Mouse (Mus musculus): Measurements from ENCODE around the gene Prmt8. TPM values are rescaled to one million over a fixed set of nuclear protein-coding genes. Genes with fewer than 3 reads are reported as not detected.

Prmt8 gene
- polyA plus RNA-seq, 1 experiment, result not detected

DNA sequence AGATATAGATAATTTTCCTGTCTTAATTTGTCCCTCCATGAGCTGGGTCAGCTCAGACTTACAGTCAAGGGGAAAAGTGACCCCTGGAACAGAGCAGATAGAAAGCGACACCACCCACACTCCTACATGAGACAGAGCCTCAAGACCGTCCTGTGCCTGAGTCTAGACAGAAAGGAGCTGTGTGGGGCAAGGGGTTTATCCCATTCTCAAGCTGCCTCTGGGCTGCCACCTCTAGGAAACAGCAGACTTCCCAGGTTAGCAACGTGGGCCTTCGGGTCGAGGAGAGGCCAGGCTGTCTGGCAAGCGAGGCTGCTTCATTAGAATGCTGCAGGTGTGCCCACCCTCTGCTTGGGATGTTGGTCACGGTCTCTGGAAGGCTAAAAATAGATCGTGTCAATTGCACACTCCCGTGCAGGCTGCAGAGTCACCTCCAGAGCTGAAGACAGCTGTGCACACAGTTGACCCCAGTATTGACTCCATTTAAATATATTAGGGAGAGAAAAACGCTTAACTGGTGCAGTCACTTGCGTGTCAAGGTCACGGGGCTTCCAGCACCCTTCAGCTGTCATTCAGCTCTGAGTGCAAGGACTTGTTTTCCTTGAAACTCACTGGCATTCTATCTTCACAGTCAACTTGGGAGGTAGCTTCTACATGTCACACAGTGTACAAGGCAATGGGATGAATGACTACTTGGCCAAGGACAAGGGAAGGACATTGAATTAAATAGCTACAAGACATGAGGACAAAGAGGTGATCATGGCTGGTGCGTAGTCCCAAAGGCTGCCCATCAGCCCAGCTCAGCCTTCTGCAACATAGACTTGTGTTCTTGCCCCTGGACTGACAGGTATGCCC, 33.9 kb downstream of the Prmt8 start:
- Histone ChIP-seq H3K79me3 (ENCODE audit: low read depth) (no peaks in the 10 kb centered on the region), H3ac (ENCODE audit: control insufficient read depth, insufficient read length, low read depth) (no peak overlapping the region), H3K36me3 (ENCODE audit: control insufficient read depth, insufficient read depth) (no peaks in the 10 kb centered on the region), H3K79me2 (ENCODE audit: control insufficient read depth, insufficient read depth) (no peaks in the 10 kb centered on the region), H3K27me3 (ENCODE audit: control insufficient read depth, insufficient read depth, insufficient read length) (no peaks in the 10 kb centered on the region), H3K4me3 (ENCODE audit: insufficient read depth, poor library complexity, severe bottlenecking) (no peak overlapping the region)
- TF ChIP-seq CTCF (IDR thresholded peaks at IDR 0.05; ENCODE audit: control insufficient read depth, insufficient read depth, insufficient read length) (no peak), MYOG (IDR thresholded peaks at IDR 0.05; ENCODE audit: control insufficient read depth, extremely low read depth, insufficient read length) (no peak)

DNA sequence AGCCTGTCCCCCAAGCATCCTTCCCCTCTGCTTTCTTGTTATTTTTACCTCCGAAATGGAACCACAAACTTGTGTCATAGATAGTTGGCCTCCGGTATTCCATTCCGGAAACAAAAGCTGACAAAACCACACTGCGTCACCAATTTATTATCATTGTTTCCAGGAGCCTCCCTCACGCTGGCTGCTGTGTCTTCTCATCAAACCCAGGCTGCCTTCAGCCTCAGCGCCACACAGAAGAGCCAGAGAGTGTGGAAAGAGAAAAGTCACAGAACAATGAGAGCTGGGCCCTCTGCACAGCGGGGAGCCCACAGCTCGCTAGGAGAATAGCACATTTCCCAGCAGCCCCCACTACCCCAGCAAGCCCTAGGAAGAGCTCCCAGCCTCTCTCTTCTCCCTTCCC, 46.1 kb downstream of the Prmt8 start:
- H3K79me3 ChIP-seq (ENCODE audit: low read depth), result no peaks in the 10 kb centered on the region
- H3K36me3 ChIP-seq (ENCODE audit: control insufficient read depth, insufficient read depth), result no peaks in the 10 kb centered on the region
- no peak overlapping the region for H3ac ChIP-seq (ENCODE audit: control insufficient read depth, insufficient read length, low read depth)
- no peaks in the 10 kb centered on the region for H3K79me2 ChIP-seq (ENCODE audit: control insufficient read depth, insufficient read depth)
- TF ChIP-seq MAX (IDR thresholded peaks at IDR 0.05) (no peak), USF1 (IDR thresholded peaks at IDR 0.05; ENCODE audit: low read depth) (no peak), CEBPB (IDR thresholded peaks at IDR 0.05; ENCODE audit: low read depth) (no peak), FOSL1 (IDR thresholded peaks at IDR 0.05; ENCODE audit: insufficient read depth, low read length, poor library complexity, severe bottlenecking) (no peak), MYOG (IDR thresholded peaks at IDR 0.05; ENCODE audit: control insufficient read depth, extremely low read depth, insufficient read length) (no peak), MYOD1 (IDR thresholded peaks at IDR 0.05; ENCODE audit: control insufficient read depth, insufficient read length, low read depth) (no peak), CTCF (IDR thresholded peaks at IDR 0.05; ENCODE audit: control insufficient read depth, insufficient read depth, insufficient read length) (no peak)
- no peak overlapping the region for H3K4me3 ChIP-seq (ENCODE audit: insufficient read depth, poor library complexity, severe bottlenecking)
- no peaks in the 10 kb centered on the region for H3K27me3 ChIP-seq (ENCODE audit: control insufficient read depth, insufficient read depth, insufficient read length)

DNA sequence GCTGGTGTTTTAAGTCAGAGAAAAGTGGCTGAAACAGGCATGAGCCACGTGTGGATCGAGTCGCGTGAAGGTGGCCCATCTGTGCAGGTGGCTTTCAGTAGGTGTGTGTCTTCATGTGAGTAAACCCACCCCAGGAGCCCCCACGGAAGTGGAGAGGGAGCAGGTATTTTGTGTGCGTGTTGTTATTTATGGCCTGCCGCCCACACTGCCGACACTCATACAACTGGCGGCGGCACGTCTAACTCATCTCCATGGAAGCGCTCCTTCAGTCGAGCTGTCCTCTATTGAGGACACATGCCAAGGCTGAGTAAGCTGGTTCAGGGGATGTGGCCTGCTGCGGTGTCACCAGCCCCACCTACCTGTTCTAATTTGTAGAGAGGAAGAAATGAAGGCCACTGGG, 49.4 kb downstream of the Prmt8 start:
- no peaks in the 10 kb centered on the region for H3K79me2 ChIP-seq (ENCODE audit: control insufficient read depth, insufficient read depth)
- no peak overlapping the region for H3ac ChIP-seq (ENCODE audit: control insufficient read depth, insufficient read length, low read depth)
- no peaks in the 10 kb centered on the region for H3K79me3 ChIP-seq (ENCODE audit: low read depth)
- TF ChIP-seq MAX (IDR thresholded peaks at IDR 0.05) (no peak), CTCF (IDR thresholded peaks at IDR 0.05; ENCODE audit: control insufficient read depth, insufficient read depth, insufficient read length) (no peak), MYOG (IDR thresholded peaks at IDR 0.05; ENCODE audit: control insufficient read depth, extremely low read depth, insufficient read length) (no peak), MYOD1 (IDR thresholded peaks at IDR 0.05; ENCODE audit: control insufficient read depth, insufficient read length, low read depth) (no peak), CEBPB (IDR thresholded peaks at IDR 0.05; ENCODE audit: low read depth) (no peak), USF1 (IDR thresholded peaks at IDR 0.05; ENCODE audit: low read depth) (no peak), FOSL1 (IDR thresholded peaks at IDR 0.05; ENCODE audit: insufficient read depth, low read length, poor library complexity, severe bottlenecking) (no peak)
- H3K27me3 ChIP-seq (ENCODE audit: control insufficient read depth, insufficient read depth, insufficient read length), result no peaks in the 10 kb centered on the region
- H3K36me3 ChIP-seq (ENCODE audit: control insufficient read depth, insufficient read depth), result no peaks in the 10 kb centered on the region
- H3K4me3 ChIP-seq (ENCODE audit: insufficient read depth, poor library complexity, severe bottlenecking), result no peak overlapping the region

DNA sequence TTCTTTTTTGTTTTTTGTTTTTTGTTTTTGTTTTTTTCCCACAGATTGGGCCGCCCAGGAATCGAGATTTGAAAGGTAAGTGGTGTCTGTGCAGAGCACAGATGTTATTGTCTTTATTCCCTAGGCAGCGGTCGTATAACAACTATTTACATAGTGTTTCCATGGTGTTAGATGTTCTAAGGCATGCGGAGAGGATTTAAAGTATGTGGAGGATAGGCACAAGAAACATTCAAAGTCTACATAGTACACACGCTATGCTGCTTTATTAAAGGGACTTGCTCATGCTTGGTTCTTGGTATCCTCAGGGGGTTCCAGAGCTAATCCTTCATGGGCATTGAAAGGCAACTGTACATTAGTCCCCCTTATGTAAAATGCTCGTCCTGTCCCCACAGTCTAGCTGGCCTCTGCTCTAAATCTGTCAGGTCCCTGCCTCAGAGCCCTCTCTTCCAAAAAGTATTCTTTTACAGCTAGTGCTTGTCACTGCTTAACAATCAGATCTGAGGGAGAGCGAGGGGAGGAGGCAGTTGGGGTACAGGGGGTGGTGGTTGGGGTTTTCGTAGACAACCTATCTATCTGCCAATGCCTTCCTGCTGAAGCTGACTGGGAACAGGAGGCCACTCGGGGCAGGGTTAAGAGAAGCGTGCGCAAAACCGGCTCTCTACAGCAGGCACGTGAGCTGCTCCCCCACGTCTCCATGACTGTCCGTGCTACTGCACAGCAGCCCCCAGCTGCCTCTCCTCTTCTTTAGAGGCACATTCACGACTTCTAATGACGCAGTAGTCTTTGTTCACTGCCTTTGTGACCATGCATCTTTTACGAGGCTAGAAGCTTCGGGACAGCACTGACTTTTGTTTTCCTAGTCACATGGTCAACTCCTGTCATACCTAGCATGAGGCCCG, 51.8 kb downstream of the Prmt8 start:
- H3K79me2 ChIP-seq (ENCODE audit: control insufficient read depth, insufficient read depth), result no peaks in the 10 kb centered on the region
- H3K4me3 ChIP-seq (ENCODE audit: insufficient read depth, poor library complexity, severe bottlenecking), result no peak overlapping the region
- no peak for TF ChIP-seq USF1 (IDR thresholded peaks at IDR 0.05; ENCODE audit: low read depth)
- no peak for TF ChIP-seq CTCF (IDR thresholded peaks at IDR 0.05; ENCODE audit: control insufficient read depth, insufficient read depth, insufficient read length)
- no peak for TF ChIP-seq MYOG (IDR thresholded peaks at IDR 0.05; ENCODE audit: control insufficient read depth, extremely low read depth, insufficient read length)
- TF ChIP-seq CEBPB (IDR thresholded peaks at IDR 0.05; ENCODE audit: low read depth), result no peak
- TF ChIP-seq MAX (IDR thresholded peaks at IDR 0.05), result no peak
- H3K27me3 ChIP-seq (ENCODE audit: control insufficient read depth, insufficient read depth, insufficient read length), result no peaks in the 10 kb centered on the region
- H3ac ChIP-seq (ENCODE audit: control insufficient read depth, insufficient read length, low read depth), result no peak overlapping the region
- H3K36me3 ChIP-seq (ENCODE audit: control insufficient read depth, insufficient read depth), result no peaks in the 10 kb centered on the region
- no peaks in the 10 kb centered on the region for H3K79me3 ChIP-seq (ENCODE audit: low read depth)

DNA sequence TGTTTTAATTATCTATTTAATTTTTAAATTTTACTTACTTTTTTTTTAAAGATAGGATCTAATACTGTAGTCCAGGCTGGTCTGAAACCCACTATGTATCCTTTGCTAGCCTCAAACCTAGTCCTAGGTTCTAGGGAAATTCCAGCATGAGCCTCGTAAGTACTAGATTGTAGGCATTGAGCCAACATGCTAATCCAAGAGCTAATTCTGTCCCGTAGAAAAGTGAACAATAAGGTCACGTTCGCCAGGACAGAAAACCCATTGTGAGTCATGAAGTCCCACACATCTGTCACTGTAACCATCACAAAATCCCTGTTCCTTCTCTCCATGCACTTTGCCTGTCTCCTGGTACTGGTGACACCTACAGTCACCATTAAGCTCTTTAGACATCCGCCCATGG, 53.8 kb downstream of the Prmt8 start:
- Histone ChIP-seq H3K4me3 (ENCODE audit: insufficient read depth, poor library complexity, severe bottlenecking) (no peak overlapping the region), H3K79me3 (ENCODE audit: low read depth) (no peaks in the 10 kb centered on the region)

More for the DNA sequence above, 53.8 kb downstream of the Prmt8 start:
- no peaks in the 10 kb centered on the region for H3K27me3 ChIP-seq (ENCODE audit: control insufficient read depth, insufficient read depth, insufficient read length)
- no peaks in the 10 kb centered on the region for H3K79me2 ChIP-seq (ENCODE audit: control insufficient read depth, insufficient read depth)
- H3ac ChIP-seq (ENCODE audit: control insufficient read depth, insufficient read length, low read depth), result no peak overlapping the region
- no peaks in the 10 kb centered on the region for H3K36me3 ChIP-seq (ENCODE audit: control insufficient read depth, insufficient read depth)
- TF ChIP-seq FOSL1 (IDR thresholded peaks at IDR 0.05; ENCODE audit: insufficient read depth, low read length, poor library complexity, severe bottlenecking), result no peak
- TF ChIP-seq CTCF (IDR thresholded peaks at IDR 0.05; ENCODE audit: control insufficient read depth, insufficient read depth, insufficient read length), result no peak
- no peak for TF ChIP-seq MYOD1 (IDR thresholded peaks at IDR 0.05; ENCODE audit: control insufficient read depth, insufficient read length, low read depth)
- TF ChIP-seq MAX (IDR thresholded peaks at IDR 0.05), result no peak
- no peak for TF ChIP-seq USF1 (IDR thresholded peaks at IDR 0.05; ENCODE audit: low read depth)
- no peak for TF ChIP-seq CEBPB (IDR thresholded peaks at IDR 0.05; ENCODE audit: low read depth)
- TF ChIP-seq MYOG (IDR thresholded peaks at IDR 0.05; ENCODE audit: control insufficient read depth, extremely low read depth, insufficient read length), result no peak
